ENCODE assay signal across 29 mouse cellular contexts in the genomic region with DNA sequence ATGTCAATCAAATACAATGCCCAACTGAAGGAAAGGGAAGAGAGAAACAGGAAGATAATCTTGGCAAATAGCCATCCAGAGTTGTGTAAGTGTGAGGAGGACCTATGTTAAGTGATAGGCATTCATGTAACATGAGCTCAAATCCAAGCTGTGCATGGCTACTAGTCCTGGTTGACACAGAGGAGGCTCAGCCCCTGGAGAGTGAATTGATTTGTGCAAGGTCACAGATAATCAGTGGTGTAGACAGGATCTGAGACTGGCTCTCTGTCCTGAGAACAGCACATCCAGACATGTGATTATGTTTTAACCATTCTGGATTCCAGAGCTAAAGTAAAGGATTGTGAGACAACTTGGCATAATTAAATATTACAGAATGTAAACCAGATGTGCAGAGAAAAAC. TPM values are rescaled to one million over a fixed set of nuclear protein-coding genes. Genes with fewer than 3 reads are reported as not detected.
DNase-seq lines count a peak whose midpoint lies in the region; ATAC-seq lines count a peak whose summit lies in the region.
"Had no signal": no experiment of that assay in that cellular context is flagged by ENCODE, and none has a peak within 500 bp of the region (broad histone marks: within the 10 kb centered on the region; RNA-seq: fewer than 3 reads in every experiment).

No protein-coding gene starts in this region.

- H3K36me3 ChIP-seq in embryonic facial prominence, embryonic 12.5 days, result no peaks in the 10 kb centered on the region
- H3K36me3 ChIP-seq: embryonic facial prominence, embryonic 13.5 days; forebrain, embryonic 12.5 days; heart, embryonic 12.5 days; hindbrain, embryonic 15.5 days; kidney, embryonic 15.5 days; lung, embryonic 15.5 days had no signal

- no peak overlapping the region for H3K4me3 ChIP-seq in embryonic facial prominence, embryonic 12.5 days
- H3K4me3 ChIP-seq: embryonic facial prominence, embryonic 13.5 days; forebrain, embryonic 12.5 days; heart, embryonic 12.5 days; hindbrain, embryonic 15.5 days; kidney, embryonic 15.5 days; lung, embryonic 15.5 days had no signal

- H3K27ac ChIP-seq in embryonic facial prominence, embryonic 12.5 days, result peak overlapping the region; percentile 63; the same call in 1 of the 2 replicates
- H3K27ac ChIP-seq: embryonic facial prominence, embryonic 13.5 days; forebrain, embryonic 12.5 days; hindbrain, embryonic 15.5 days; kidney, embryonic 15.5 days; liver, embryonic 14.5 days; lung, embryonic 15.5 days had no signal

- H3K9me3 ChIP-seq in embryonic facial prominence, embryonic 12.5 days, result no peaks in the 10 kb centered on the region
- H3K9me3 ChIP-seq: embryonic facial prominence, embryonic 13.5 days; forebrain, embryonic 12.5 days; heart, embryonic 12.5 days; hindbrain, embryonic 15.5 days; kidney, embryonic 15.5 days; lung, embryonic 15.5 days had no signal

- no peak for ATAC-seq in embryonic facial prominence, embryonic 12.5 days (ENCODE audit: insufficient number of reproducible peaks, insufficient read depth, low FRiP score, low TSS enrichment)
- ATAC-seq in megakaryocyte, adult 5-6 weeks (ENCODE audit: poor library complexity, severe bottlenecking), result 0 out of 2 replicates have a peak, but pooled peaks have one; percentile 24
- ATAC-seq: midbrain, embryonic 16.5 days; Patski had no signal

- H3K4me2 ChIP-seq in embryonic facial prominence, embryonic 12.5 days (replicated peaks), result no peak overlapping the region
- H3K4me2 ChIP-seq: embryonic facial prominence, embryonic 13.5 days; forebrain, embryonic 12.5 days; heart, embryonic 12.5 days; hindbrain, embryonic 15.5 days; kidney, embryonic 15.5 days; lung, embryonic 15.5 days; midbrain, embryonic 11.5 days had no signal

- H3K27me3 ChIP-seq in embryonic facial prominence, embryonic 12.5 days, result no peaks in the 10 kb centered on the region
- H3K27me3 ChIP-seq: CH12.LX; embryonic facial prominence, embryonic 13.5 days; forebrain, embryonic 12.5 days; heart, embryonic 12.5 days; hindbrain, embryonic 15.5 days; kidney, embryonic 15.5 days; lung, embryonic 15.5 days; Patski had no signal

- peak; percentile 7 for DNase-seq in lung, postnatal 36 days
- no peak for DNase-seq in lung, postnatal 10 days
- peak; percentile 63 for DNase-seq in NIH3T3 (ENCODE audit: low read depth)
- no peak for DNase-seq in adrenal gland, postnatal 14 days
- DNase-seq in right cerebral cortex, postnatal 14 days, result no peak
- DNase-seq in heart, adult 18-20 months, result no peak
- DNase-seq: adrenal gland, postnatal 25 days; cerebellum, adult 11-12 months; cerebellum, adult 9-11 months; gastrocnemius, postnatal 10 days; kidney, adult 18-20 months; kidney, postnatal 25 days; liver; right cerebral cortex, adult 18-20 months; right cerebral cortex, postnatal 4 days; thymus, postnatal 4 days had no signal

- H3K9ac ChIP-seq in embryonic facial prominence, embryonic 12.5 days, result no peak overlapping the region
- H3K9ac ChIP-seq: embryonic facial prominence, embryonic 13.5 days; forebrain, embryonic 12.5 days; heart, embryonic 12.5 days; hindbrain, embryonic 15.5 days; kidney, embryonic 15.5 days; liver, embryonic 14.5 days; lung, embryonic 15.5 days had no signal

- H3K4me1 ChIP-seq in embryonic facial prominence, embryonic 12.5 days, result peaks cover 7% of the 10 kb centered on the region; the same call in 1 of the 2 replicates
- H3K4me1 ChIP-seq: forebrain, embryonic 12.5 days; hindbrain, embryonic 15.5 days; kidney, embryonic 15.5 days; lung, embryonic 15.5 days had no signal

RNA-seq across cellular contexts. Expression of gene Sox4, which starts 53.0 kb away (rescaled TPM):
- polyA plus RNA-seq in embryonic facial prominence, embryonic 12.5 days (2016; fragmentation: Nextera tagmentation; extraction: Ambion mirVana), result 142 and 153 TPM in 2 replicates
- 1.7 and 2.5 TPM in 2 replicates for total RNA-seq in megakaryocyte, adult 5-6 weeks (2015)
- total RNA-seq in megakaryocyte, adult 5-6 weeks (2017), result 1.7 and 3.8 TPM in 2 replicates
- 27.6 and 28.0 TPM in 2 replicates for total RNA-seq in adrenal gland, postnatal 14 days (2021)
- 10 to 100 TPM in 1 of 2 experiments, 1 to 10 TPM in 1; 7.8 to 12.7 TPM for total RNA-seq in heart, adult 18-20 months (2021)
- total RNA-seq: CH12.LX had no signal

Comparison
In these comparisons a context has a peak if more than half of its experiments do, and no peak if none do; other contexts are left out.
1. DNase-seq: peak in lung, postnatal 36 days (single experiment) and NIH3T3 (single experiment); none in lung, postnatal 10 days (single experiment), adrenal gland, postnatal 14 days (single experiment), right cerebral cortex, postnatal 14 days (single experiment) and heart, adult 18-20 months (0 of 2).